Mouse (Mus musculus) megakaryocyte, embryonic 14.5 days (primary cell): ENCODE results near the gene Cmya5. TPM values are rescaled to one million over a fixed set of nuclear protein-coding genes. Genes with fewer than 3 reads are reported as not detected.

ENCODE experiments used
- H3K27me3 ChIP-seq: replicated peaks from 2 replicates; pipeline ENCODE3; 2012; ENCODE audit warnings: inconsistent platforms
- H3K36me3 ChIP-seq: replicated peaks from 2 replicates; pipeline ENCODE3; 2012; ENCODE audit warnings: low read length, inconsistent platforms, mixed read lengths
- H3K4me1 ChIP-seq: 2 replicates; pipeline ENCODE4 v1.6.1; 2012; ENCODE audit warnings: inconsistent platforms
- H3K4me3 ChIP-seq: replicated peaks from 2 replicates; pipeline ENCODE3; 2012; ENCODE audit warnings: moderate library complexity, mild to moderate bottlenecking, inconsistent platforms
- H3K9me3 ChIP-seq: 2 replicates; pipeline ENCODE4 v1.6.1; 2012; ENCODE audit warnings: inconsistent platforms
- FLI1 ChIP-seq: IDR thresholded peaks from 2 replicates; pipeline ENCODE4 v1.6.1; 2012; ENCODE audit warnings: low read length, inconsistent platforms, mixed read lengths
- GATA1 ChIP-seq: IDR thresholded peaks from 3 replicates; pipeline ENCODE4 v1.6.1; 2012; ENCODE audit warnings: mixed read lengths, low read length, inconsistent platforms, borderline replicate concordance
- polyA plus RNA-seq: library from polyadenylated mRNA; stranded (reverse); fragments of >175 nt; gene quantifications from 2 replicates; pipeline ENCODE4 v1.2.3, GENCODE M21; 2012; ENCODE audit warnings: low replicate concordance; ENCODE audit not compliant: insufficient read depth

Gene Cmya5
- polyA plus RNA-seq, 1 experiment = 0.02 TPM

- H3K4me1 ChIP-seq = no peaks in the 10 kb centered on the region
- peaks cover 10% of the 10 kb centered on the region for H3K9me3 ChIP-seq
- H3K27me3 ChIP-seq = no peaks in the 10 kb centered on the region
- H3K4me3 ChIP-seq = no peak overlapping the region
- H3K36me3 ChIP-seq = no peaks in the 10 kb centered on the region
- TF ChIP-seq FLI1 (no peak), GATA1 (no peak)
These were observed 108.3 kb downstream of the Cmya5 start for GRCm38 (mm10) chr13:93036218-93036617.

- no peaks in the 10 kb centered on the region for H3K36me3 ChIP-seq
- H3K9me3 ChIP-seq = peaks cover 24% of the 10 kb centered on the region
- peaks cover 2% of the 10 kb centered on the region for H3K27me3 ChIP-seq
- no peaks in the 10 kb centered on the region for H3K4me1 ChIP-seq
- TF ChIP-seq FLI1 = no peak
- no peak for TF ChIP-seq GATA1
- H3K4me3 ChIP-seq = no peak overlapping the region
These were observed 115.2 kb downstream of the Cmya5 start for GRCm38 (mm10) chr13:93029337-93029736.

GRCm38 (mm10) chr13:93024837-93025236 is 119.7 kb downstream of the Cmya5 start:
- no peak for TF ChIP-seq GATA1
- TF ChIP-seq FLI1 = no peak
- Histone ChIP-seq H3K9me3 (peaks cover 22% of the 10 kb centered on the region), H3K4me3 (no peak overlapping the region), H3K36me3 (no peaks in the 10 kb centered on the region), H3K4me1 (no peaks in the 10 kb centered on the region), H3K27me3 (peaks cover 2% of the 10 kb centered on the region)

GRCm38 (mm10) chr13:93022158-93022557 is 122.4 kb downstream of the Cmya5 start:
- peaks cover 2% of the 10 kb centered on the region for H3K27me3 ChIP-seq
- no peaks in the 10 kb centered on the region for H3K4me1 ChIP-seq
- H3K36me3 ChIP-seq = no peaks in the 10 kb centered on the region
- TF ChIP-seq GATA1 (no peak), FLI1 (no peak)
- H3K9me3 ChIP-seq = peaks cover 9% of the 10 kb centered on the region; the same call in 1 of the 2 replicates
- H3K4me3 ChIP-seq = no peak overlapping the region

- TF ChIP-seq GATA1 (no peak), FLI1 (no peak)
- Histone ChIP-seq H3K4me3 (no peak overlapping the region), H3K27me3 (no peaks in the 10 kb centered on the region), H3K4me1 (no peaks in the 10 kb centered on the region), H3K9me3 (peaks cover 6% of the 10 kb centered on the region; the same call in 1 of the 2 replicates), H3K36me3 (no peaks in the 10 kb centered on the region)
These were observed 131.6 kb downstream of the Cmya5 start for GRCm38 (mm10) chr13:93012952-93013351.

- no peaks in the 10 kb centered on the region for H3K4me1 ChIP-seq
- no peaks in the 10 kb centered on the region for H3K36me3 ChIP-seq
- TF ChIP-seq FLI1 (no peak), GATA1 (no peak)
- peaks cover 6% of the 10 kb centered on the region; the same call in 1 of the 2 replicates for H3K9me3 ChIP-seq
- no peaks in the 10 kb centered on the region for H3K27me3 ChIP-seq
- H3K4me3 ChIP-seq = no peak overlapping the region
These were observed 133.2 kb downstream of the Cmya5 start for GRCm38 (mm10) chr13:93011315-93011714.

- no peaks in the 10 kb centered on the region for H3K4me1 ChIP-seq
- no peaks in the 10 kb centered on the region for H3K36me3 ChIP-seq
- TF ChIP-seq FLI1 (no peak), GATA1 (no peak)
- no peaks in the 10 kb centered on the region for H3K27me3 ChIP-seq
- H3K9me3 ChIP-seq = peaks cover 5% of the 10 kb centered on the region; the same call in 1 of the 2 replicates
- no peak overlapping the region for H3K4me3 ChIP-seq
These were observed 134.0 kb downstream of the Cmya5 start for GRCm38 (mm10) chr13:93010524-93010923.

GRCm38 (mm10) chr13:93007078-93007477 is 137.4 kb downstream of the Cmya5 start:
- Histone ChIP-seq H3K36me3 (no peaks in the 10 kb centered on the region), H3K4me1 (no peaks in the 10 kb centered on the region), H3K27me3 (peaks cover 2% of the 10 kb centered on the region), H3K9me3 (no peaks in the 10 kb centered on the region), H3K4me3 (no peak overlapping the region)
- TF ChIP-seq GATA1 = no peak

- Histone ChIP-seq H3K4me3 (no peak overlapping the region), H3K4me1 (no peaks in the 10 kb centered on the region), H3K9me3 (no peaks in the 10 kb centered on the region), H3K36me3 (no peaks in the 10 kb centered on the region), H3K27me3 (peaks cover 4% of the 10 kb centered on the region)
- no peak for TF ChIP-seq FLI1
- no peak for TF ChIP-seq GATA1
These were observed 138.2 kb downstream of the Cmya5 start for GRCm38 (mm10) chr13:93006347-93006746.

GRCm38 (mm10) chr13:93004003-93004402 is 140.5 kb downstream of the Cmya5 start:
- H3K4me1 ChIP-seq = no peaks in the 10 kb centered on the region
- H3K27me3 ChIP-seq = peaks cover 7% of the 10 kb centered on the region
- no peaks in the 10 kb centered on the region for H3K36me3 ChIP-seq
- H3K4me3 ChIP-seq = no peak overlapping the region
- no peaks in the 10 kb centered on the region for H3K9me3 ChIP-seq
- TF ChIP-seq FLI1 (no peak), GATA1 (no peak)

- Histone ChIP-seq H3K9me3 (no peaks in the 10 kb centered on the region), H3K36me3 (no peaks in the 10 kb centered on the region), H3K4me1 (no peaks in the 10 kb centered on the region), H3K27me3 (peaks cover 7% of the 10 kb centered on the region), H3K4me3 (no peak overlapping the region)
- TF ChIP-seq FLI1 (no peak), GATA1 (no peak)
These were observed 142.1 kb downstream of the Cmya5 start for GRCm38 (mm10) chr13:93002456-93002855.
